Mouse (Mus musculus): ENCODE measurements around the gene Sars2.

DNA sequence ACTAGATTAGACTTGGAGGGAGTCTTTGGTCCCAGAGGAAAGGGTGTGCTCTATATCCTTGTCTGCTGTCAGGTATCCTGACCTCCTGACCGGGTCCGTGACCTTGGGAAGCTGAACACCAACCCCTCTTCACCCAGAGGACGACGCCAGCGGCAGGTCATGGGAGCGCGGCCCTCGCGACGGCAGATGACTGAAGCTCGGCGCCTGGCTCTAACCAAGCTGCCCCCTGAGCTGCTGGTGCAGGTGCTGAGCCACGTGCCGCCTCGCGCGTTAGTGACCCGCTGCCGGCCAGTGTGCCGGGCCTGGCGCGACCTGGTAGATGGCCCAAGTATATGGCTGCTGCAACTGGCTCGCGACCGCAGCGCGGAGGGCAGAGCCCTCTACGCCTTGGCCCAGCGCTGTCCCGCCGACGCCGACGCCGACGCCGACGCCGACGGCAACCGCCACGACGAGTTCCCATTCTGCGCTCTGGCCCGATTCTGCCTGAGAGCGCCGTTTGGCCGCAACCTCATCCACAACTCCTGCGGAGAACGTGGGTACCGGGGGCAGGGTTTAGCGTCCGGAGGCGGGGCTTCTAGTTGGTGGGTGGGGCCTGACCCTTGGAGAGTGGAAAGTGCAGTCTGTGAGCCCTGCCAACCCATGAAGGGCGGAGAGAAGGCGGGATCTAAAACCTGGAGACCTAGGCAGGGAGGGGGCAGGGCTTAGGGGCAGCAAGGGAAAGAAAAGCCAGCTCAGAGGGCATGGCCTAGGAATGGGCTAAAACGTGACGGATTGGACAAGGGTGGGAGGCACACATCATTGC lies 9.2 kb upstream of the Sars2 start:
- no peak for TF ChIP-seq CTCF (IDR thresholded peaks at IDR 0.05; ENCODE audit: extremely low read depth, insufficient read length, insufficient replicate concordance, low read depth, low read length)
- no peak for TF ChIP-seq POLR2A (IDR thresholded peaks at IDR 0.05; ENCODE audit: low read depth, low read length)

All from small intestine, adult 2 months (tissue).